Mouse (Mus musculus) embryo, embryonic 10 days (tissue): ENCODE data around the gene Gpr180.
"Not testable (repeated sequence)": the region's sequence is repeated elsewhere in the genome, so short reads cannot be mapped to it uniquely, and the experiment has no call there.

Source experiments
- DNase-seq: peaks from one replicate; pipeline ENCODE4 v3.0.0-alpha.2; 2015; ENCODE audit warnings: low spot score

The Gpr180 gene

GRCm38 (mm10) chr14:118136744-118137452 is at the start of gene Gpr180:
Gene Gpr180 (plus strand): TSS chr14:118137158.
- DNase-seq: peak; percentile 99

- DNase-seq: peak; percentile 42
Measured at GRCm38 (mm10) chr14:118088437-118089207, 48.3 kb upstream of the Gpr180 start.

- peak; percentile 94 for DNase-seq
Measured at GRCm38 (mm10) chr14:118089215-118089805, 47.6 kb upstream of the Gpr180 start.

- DNase-seq: peak; percentile 33
Measured at GRCm38 (mm10) chr14:118089806-118090392, 47.1 kb upstream of the Gpr180 start.

- DNase-seq: no peak
Measured at GRCm38 (mm10) chr14:118098265-118098664, 38.7 kb upstream of the Gpr180 start.

- no peak for DNase-seq
Measured at GRCm38 (mm10) chr14:118101227-118101990, 35.5 kb upstream of the Gpr180 start.

- not testable (repeated sequence) for DNase-seq
Measured at GRCm38 (mm10) chr14:118107479-118107878, 29.5 kb upstream of the Gpr180 start.

- DNase-seq: no peak
Measured at GRCm38 (mm10) chr14:118113116-118113515, 23.8 kb upstream of the Gpr180 start.

- DNase-seq: no peak
Measured at GRCm38 (mm10) chr14:118124129-118124528, 12.8 kb upstream of the Gpr180 start.

GRCm38 (mm10) chr14:118124771-118125170 is 12.2 kb upstream of the Gpr180 start:
- DNase-seq: no peak

GRCm38 (mm10) chr14:118126301-118126700 is 10.7 kb upstream of the Gpr180 start:
- no peak for DNase-seq

GRCm38 (mm10) chr14:118131472-118131871 is 5.5 kb upstream of the Gpr180 start:
- DNase-seq: no peak

GRCm38 (mm10) chr14:118131931-118132641 is 4.9 kb upstream of the Gpr180 start:
- DNase-seq: no peak

- peak; percentile 100 for DNase-seq
Measured at GRCm38 (mm10) chr14:118132642-118132977, 4.3 kb upstream of the Gpr180 start, which contains the start of gene Tgds. Gene Tgds (minus strand): TSS chr14:118132755.

- DNase-seq: peak; percentile 42
Measured at GRCm38 (mm10) chr14:118137487-118137886, 529 bp downstream of the Gpr180 start.

GRCm38 (mm10) chr14:118142283-118142682 is 5.3 kb downstream of the Gpr180 start:
- no peak for DNase-seq

GRCm38 (mm10) chr14:118148046-118148445 is 11.1 kb downstream of the Gpr180 start:
- DNase-seq: no peak

GRCm38 (mm10) chr14:118148554-118148953 is 11.6 kb downstream of the Gpr180 start:
- DNase-seq: peak; percentile 24

- no peak for DNase-seq
Measured at GRCm38 (mm10) chr14:118150656-118151551, 13.9 kb downstream of the Gpr180 start.
